Mouse (Mus musculus): ENCODE data around the gene Derl3. TPM values are rescaled to one million over a fixed set of nuclear protein-coding genes. Genes with fewer than 3 reads are reported as not detected.

The Derl3 gene
- total and polyA plus RNA-seq, 2 experiments, result 2.1 to 15.0 TPM

GRCm38 (mm10) chr10:75896208-75896607 is 3.0 kb downstream of the Derl3 start:
- Histone ChIP-seq H3K4me1 (ENCODE audit: control insufficient read depth, insufficient read depth, low read length) (peaks cover 5% of the 10 kb centered on the region; the same call in 1 of the 2 replicates), H3K27me3 (ENCODE audit: control insufficient read depth, insufficient read depth, low read length) (no peaks in the 10 kb centered on the region), H3K27ac (replicated peaks; ENCODE audit: insufficient read depth, low read depth, low read length) (no peak overlapping the region), H3K4me3 (ENCODE audit: insufficient read depth, low read depth, low read length) (no peak overlapping the region), H3K79me2 (ENCODE audit: control insufficient read depth, insufficient read depth, low read length) (no peaks in the 10 kb centered on the region), H3K9ac (ENCODE audit: low read depth, low read length) (no peak overlapping the region), H3K36me3 (ENCODE audit: control insufficient read depth, insufficient read depth, low read length) (no peaks in the 10 kb centered on the region; the same call in 1 of the 2 replicates)
- no peak for DNase-seq (ENCODE audit: extremely low read depth, low read depth, low spot score)
- 100% methylated on average over 1 of the region's 1 CpGs for WGBS
- TF ChIP-seq CTCF (IDR thresholded peaks at IDR 0.05; ENCODE audit: low read depth, low read length) (no peak), POLR2A (IDR thresholded peaks at IDR 0.05; ENCODE audit: extremely low read depth, insufficient read depth, low read length) (no peak)

GRCm38 (mm10) chr10:75897373-75897772 is 4.2 kb downstream of the Derl3 start:
- Histone ChIP-seq H3K27me3 (ENCODE audit: control insufficient read depth, insufficient read depth, low read length) (no peaks in the 10 kb centered on the region), H3K36me3 (ENCODE audit: control insufficient read depth, insufficient read depth, low read length) (peaks cover under 1% of the 10 kb centered on the region; the same call in 1 of the 2 replicates), H3K9ac (ENCODE audit: low read depth, low read length) (no peak overlapping the region), H3K27ac (replicated peaks; ENCODE audit: insufficient read depth, low read depth, low read length) (no peak overlapping the region), H3K4me3 (ENCODE audit: insufficient read depth, low read depth, low read length) (no peak overlapping the region), H3K4me1 (ENCODE audit: control insufficient read depth, insufficient read depth, low read length) (peaks cover 5% of the 10 kb centered on the region; the same call in 1 of the 2 replicates), H3K79me2 (ENCODE audit: control insufficient read depth, insufficient read depth, low read length) (no peaks in the 10 kb centered on the region)
- 42% methylated on average over 6 of the region's 6 CpGs for WGBS
- peak; percentile 83 for TF ChIP-seq CTCF (IDR thresholded peaks at IDR 0.05; ENCODE audit: low read depth, low read length)
- TF ChIP-seq POLR2A (IDR thresholded peaks at IDR 0.05; ENCODE audit: extremely low read depth, insufficient read depth, low read length), result no peak
- DNase-seq (ENCODE audit: extremely low read depth, low read depth, low spot score), result peak; percentile 35

GRCm38 (mm10) chr10:75898039-75898564 is 4.9 kb downstream of the Derl3 start:
- DNase-seq (ENCODE audit: extremely low read depth, low read depth, low spot score), result no peak
- no peak overlapping the region for H3K4me3 ChIP-seq (ENCODE audit: insufficient read depth, low read depth, low read length)
- peaks cover 5% of the 10 kb centered on the region; the same call in 1 of the 2 replicates for H3K4me1 ChIP-seq (ENCODE audit: control insufficient read depth, insufficient read depth, low read length)
- WGBS, result 78% methylated on average over 6 of the region's 6 CpGs
- H3K36me3 ChIP-seq (ENCODE audit: control insufficient read depth, insufficient read depth, low read length), result peaks cover 2% of the 10 kb centered on the region; the same call in 1 of the 2 replicates
- H3K27me3 ChIP-seq (ENCODE audit: control insufficient read depth, insufficient read depth, low read length), result no peaks in the 10 kb centered on the region
- no peak overlapping the region; the same call in 1 of the 2 replicates for H3K9ac ChIP-seq (ENCODE audit: low read depth, low read length)
- H3K79me2 ChIP-seq (ENCODE audit: control insufficient read depth, insufficient read depth, low read length), result no peaks in the 10 kb centered on the region
- no peak for TF ChIP-seq CTCF (IDR thresholded peaks at IDR 0.05; ENCODE audit: low read depth, low read length)
- no peak for TF ChIP-seq POLR2A (IDR thresholded peaks at IDR 0.05; ENCODE audit: extremely low read depth, insufficient read depth, low read length)
- H3K27ac ChIP-seq (replicated peaks; ENCODE audit: insufficient read depth, low read depth, low read length), result no peak overlapping the region

DNA sequence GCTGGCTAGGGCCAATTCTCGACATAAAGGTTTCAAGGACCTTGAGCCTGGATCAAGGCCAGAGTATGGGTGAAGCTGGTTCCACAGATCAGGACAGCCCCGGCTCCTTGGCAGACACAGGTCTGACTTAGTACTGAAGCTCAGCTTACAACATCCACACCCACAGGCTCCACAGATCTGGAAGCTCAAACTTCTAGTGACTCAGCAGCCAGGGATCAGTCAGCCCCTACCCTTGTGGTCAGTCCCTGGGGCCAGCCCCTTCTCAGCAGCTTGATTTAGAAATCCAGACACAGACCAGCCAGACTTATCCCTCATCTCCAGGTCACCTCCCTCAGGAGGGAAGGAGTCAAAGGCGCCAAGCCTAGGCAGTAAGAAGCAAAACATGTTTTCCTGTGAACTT is 5.6 kb downstream of the Derl3 start:
- Histone ChIP-seq H3K9ac (ENCODE audit: low read depth, low read length) (no peak overlapping the region), H3K79me2 (ENCODE audit: control insufficient read depth, insufficient read depth, low read length) (no peaks in the 10 kb centered on the region), H3K36me3 (ENCODE audit: control insufficient read depth, insufficient read depth, low read length) (peaks cover 5% of the 10 kb centered on the region; the same call in 1 of the 2 replicates), H3K4me1 (ENCODE audit: control insufficient read depth, insufficient read depth, low read length) (no peaks in the 10 kb centered on the region), H3K27ac (replicated peaks; ENCODE audit: insufficient read depth, low read depth, low read length) (no peak overlapping the region), H3K4me3 (ENCODE audit: insufficient read depth, low read depth, low read length) (no peak overlapping the region), H3K27me3 (ENCODE audit: control insufficient read depth, insufficient read depth, low read length) (no peaks in the 10 kb centered on the region)
- peak; percentile 29 for DNase-seq (ENCODE audit: extremely low read depth, low read depth, low spot score)
- no peak for TF ChIP-seq POLR2A (IDR thresholded peaks at IDR 0.05; ENCODE audit: extremely low read depth, insufficient read depth, low read length)
- TF ChIP-seq CTCF (IDR thresholded peaks at IDR 0.05; ENCODE audit: low read depth, low read length), result no peak
- WGBS, result 40% methylated on average over 3 of the region's 3 CpGs

GRCm38 (mm10) chr10:75904391-75904790 is 11.2 kb downstream of the Derl3 start:
- Histone ChIP-seq H3K27me3 (ENCODE audit: control insufficient read depth, insufficient read depth, low read length) (no peaks in the 10 kb centered on the region), H3K27ac (replicated peaks; ENCODE audit: insufficient read depth, low read depth, low read length) (no peak overlapping the region), H3K4me3 (ENCODE audit: insufficient read depth, low read depth, low read length) (no peak overlapping the region), H3K79me2 (ENCODE audit: control insufficient read depth, insufficient read depth, low read length) (no peaks in the 10 kb centered on the region), H3K9ac (ENCODE audit: low read depth, low read length) (no peak overlapping the region), H3K36me3 (ENCODE audit: control insufficient read depth, insufficient read depth, low read length) (peaks cover 17% of the 10 kb centered on the region), H3K4me1 (ENCODE audit: control insufficient read depth, insufficient read depth, low read length) (no peaks in the 10 kb centered on the region)
- TF ChIP-seq CTCF (IDR thresholded peaks at IDR 0.05; ENCODE audit: low read depth, low read length) (no peak), POLR2A (IDR thresholded peaks at IDR 0.05; ENCODE audit: extremely low read depth, insufficient read depth, low read length) (no peak)
- no peak for DNase-seq (ENCODE audit: extremely low read depth, low read depth, low spot score)
- 91% methylated on average over 5 of the region's 5 CpGs for WGBS

- Histone ChIP-seq H3K27me3 (ENCODE audit: control insufficient read depth, insufficient read depth, low read length) (no peaks in the 10 kb centered on the region), H3K9ac (ENCODE audit: low read depth, low read length) (no peak overlapping the region), H3K4me3 (ENCODE audit: insufficient read depth, low read depth, low read length) (no peak overlapping the region), H3K27ac (replicated peaks; ENCODE audit: insufficient read depth, low read depth, low read length) (no peak overlapping the region), H3K36me3 (ENCODE audit: control insufficient read depth, insufficient read depth, low read length) (peaks cover 23% of the 10 kb centered on the region), H3K79me2 (ENCODE audit: control insufficient read depth, insufficient read depth, low read length) (no peaks in the 10 kb centered on the region), H3K4me1 (ENCODE audit: control insufficient read depth, insufficient read depth, low read length) (no peaks in the 10 kb centered on the region)
- WGBS, result 97% methylated on average over 4 of the region's 4 CpGs
- TF ChIP-seq POLR2A (IDR thresholded peaks at IDR 0.05; ENCODE audit: extremely low read depth, insufficient read depth, low read length) (no peak), CTCF (IDR thresholded peaks at IDR 0.05; ENCODE audit: low read depth, low read length) (no peak)
- no peak for DNase-seq (ENCODE audit: extremely low read depth, low read depth, low spot score)
These were observed 13.7 kb downstream of the Derl3 start for GRCm38 (mm10) chr10:75906882-75907281.

All from liver, adult 2 months (tissue).